Mouse (Mus musculus) kidney, adult 9 months (tissue): Measurements from ENCODE around the gene Krtap1-5.

Experiments used
- DNase-seq: peaks from one replicate; pipeline ENCODE4 v3.0.0; 2022

Krtap1-5 gene

DNA sequence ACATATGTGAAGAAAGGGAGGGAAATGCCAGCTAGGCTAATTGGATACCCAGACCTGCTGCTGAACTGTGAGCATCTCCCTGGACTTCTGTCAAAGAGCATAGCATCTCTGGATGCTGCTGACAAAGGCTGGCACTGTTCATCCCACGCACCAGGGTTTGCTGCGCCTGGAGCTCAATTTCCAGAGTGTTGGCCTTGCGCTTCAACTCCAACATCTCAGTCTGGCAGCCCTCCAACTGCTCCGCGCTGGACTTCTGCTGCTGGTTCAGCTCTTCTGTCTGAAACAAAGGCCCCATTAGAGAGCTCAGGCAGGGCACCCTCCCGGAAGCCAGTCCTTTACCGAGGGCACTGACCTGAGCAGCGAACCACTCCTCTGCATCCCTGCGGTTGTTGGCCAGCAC, 41.1 kb downstream of the Krtap1-5 start:
- peak; percentile 12 for DNase-seq
